Mouse (Mus musculus): ENCODE measurements around the gene Tspear. TPM values are rescaled to one million over a fixed set of nuclear protein-coding genes. Genes with fewer than 3 reads are reported as not detected.

The Tspear gene
- total and polyA plus RNA-seq, 2 experiments: 0.09 to 0.12 TPM

DNA sequence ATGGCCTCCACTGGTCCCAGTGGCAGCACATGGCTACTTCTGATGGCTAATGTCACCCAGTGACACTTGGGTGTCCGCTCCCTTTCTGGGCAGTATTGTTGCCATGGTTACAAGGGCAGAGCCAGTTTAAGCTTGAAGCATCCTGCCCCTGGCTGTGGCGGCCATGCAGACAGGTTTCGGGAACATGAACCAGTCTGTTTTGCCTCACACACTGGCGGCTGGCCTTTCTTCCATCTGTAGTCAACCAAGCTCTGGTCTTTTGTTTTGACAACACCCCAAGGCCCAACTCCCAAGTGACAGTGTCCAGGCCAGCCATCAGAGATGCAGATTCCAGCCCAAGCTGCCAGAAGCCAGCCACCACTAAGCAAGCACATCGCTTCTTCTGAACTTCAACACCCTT lies 209.2 kb downstream of the Tspear start:
- peaks cover 14% of the 10 kb centered on the region for H3K4me1 ChIP-seq (ENCODE audit: control insufficient read depth, insufficient read depth, low read length)
- H3K4me3 ChIP-seq (ENCODE audit: insufficient read depth, low read depth, low read length): no peak overlapping the region
- 92% methylated on average over 5 of the region's 5 CpGs for WGBS
- H3K9ac ChIP-seq (ENCODE audit: low read depth, low read length): no peak overlapping the region
- no peak overlapping the region for H3K27ac ChIP-seq (replicated peaks; ENCODE audit: insufficient read depth, low read depth, low read length)
- H3K79me2 ChIP-seq (ENCODE audit: control insufficient read depth, insufficient read depth, low read length): no peaks in the 10 kb centered on the region
- H3K27me3 ChIP-seq (ENCODE audit: control insufficient read depth, insufficient read depth, low read length): no peaks in the 10 kb centered on the region
- DNase-seq (ENCODE audit: extremely low read depth, low read depth, low spot score): no peak
- no peaks in the 10 kb centered on the region for H3K36me3 ChIP-seq (ENCODE audit: control insufficient read depth, insufficient read depth, low read length)
- TF ChIP-seq POLR2A (IDR thresholded peaks at IDR 0.05; ENCODE audit: extremely low read depth, insufficient read depth, low read length): no peak
- TF ChIP-seq CTCF (IDR thresholded peaks at IDR 0.05; ENCODE audit: low read depth, low read length): no peak

DNA sequence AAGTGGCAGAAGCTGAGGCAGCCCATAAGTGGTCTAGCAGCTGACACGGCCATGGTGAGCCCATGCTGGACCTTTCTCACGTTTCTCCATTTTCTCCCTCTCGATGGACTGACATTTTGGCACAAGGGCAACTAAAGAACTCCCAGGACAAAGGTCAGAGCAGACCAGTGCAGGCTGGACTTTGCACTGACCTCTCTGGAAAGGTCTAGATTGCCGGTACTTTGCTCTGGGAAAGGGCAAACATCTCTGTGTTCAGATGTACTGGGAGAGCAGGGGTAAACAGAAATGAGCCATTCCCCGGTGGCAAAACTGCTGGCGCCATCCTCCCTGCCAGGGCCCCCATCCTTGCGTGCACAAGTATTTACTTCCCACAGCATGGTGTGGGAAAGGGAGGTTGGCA lies 213.8 kb downstream of the Tspear start:
- H3K79me2 ChIP-seq (ENCODE audit: control insufficient read depth, insufficient read depth, low read length): peaks cover 3% of the 10 kb centered on the region; the same call in 1 of the 2 replicates
- H3K27me3 ChIP-seq (ENCODE audit: control insufficient read depth, insufficient read depth, low read length): no peaks in the 10 kb centered on the region
- peaks cover 26% of the 10 kb centered on the region for H3K4me1 ChIP-seq (ENCODE audit: control insufficient read depth, insufficient read depth, low read length)
- peak overlapping the region; percentile 86 for H3K4me3 ChIP-seq (ENCODE audit: insufficient read depth, low read depth, low read length)
- no peaks in the 10 kb centered on the region for H3K36me3 ChIP-seq (ENCODE audit: control insufficient read depth, insufficient read depth, low read length)
- H3K27ac ChIP-seq (replicated peaks; ENCODE audit: insufficient read depth, low read depth, low read length): peak overlapping the region; percentile 93
- H3K9ac ChIP-seq (ENCODE audit: low read depth, low read length): peak overlapping the region; percentile 45
- 14% methylated on average over 7 of the region's 7 CpGs for WGBS
- peak; percentile 98 for DNase-seq (ENCODE audit: extremely low read depth, low read depth, low spot score)
- TF ChIP-seq POLR2A (IDR thresholded peaks at IDR 0.05; ENCODE audit: extremely low read depth, insufficient read depth, low read length) (no peak), CTCF (IDR thresholded peaks at IDR 0.05; ENCODE audit: low read depth, low read length) (no peak)

DNA sequence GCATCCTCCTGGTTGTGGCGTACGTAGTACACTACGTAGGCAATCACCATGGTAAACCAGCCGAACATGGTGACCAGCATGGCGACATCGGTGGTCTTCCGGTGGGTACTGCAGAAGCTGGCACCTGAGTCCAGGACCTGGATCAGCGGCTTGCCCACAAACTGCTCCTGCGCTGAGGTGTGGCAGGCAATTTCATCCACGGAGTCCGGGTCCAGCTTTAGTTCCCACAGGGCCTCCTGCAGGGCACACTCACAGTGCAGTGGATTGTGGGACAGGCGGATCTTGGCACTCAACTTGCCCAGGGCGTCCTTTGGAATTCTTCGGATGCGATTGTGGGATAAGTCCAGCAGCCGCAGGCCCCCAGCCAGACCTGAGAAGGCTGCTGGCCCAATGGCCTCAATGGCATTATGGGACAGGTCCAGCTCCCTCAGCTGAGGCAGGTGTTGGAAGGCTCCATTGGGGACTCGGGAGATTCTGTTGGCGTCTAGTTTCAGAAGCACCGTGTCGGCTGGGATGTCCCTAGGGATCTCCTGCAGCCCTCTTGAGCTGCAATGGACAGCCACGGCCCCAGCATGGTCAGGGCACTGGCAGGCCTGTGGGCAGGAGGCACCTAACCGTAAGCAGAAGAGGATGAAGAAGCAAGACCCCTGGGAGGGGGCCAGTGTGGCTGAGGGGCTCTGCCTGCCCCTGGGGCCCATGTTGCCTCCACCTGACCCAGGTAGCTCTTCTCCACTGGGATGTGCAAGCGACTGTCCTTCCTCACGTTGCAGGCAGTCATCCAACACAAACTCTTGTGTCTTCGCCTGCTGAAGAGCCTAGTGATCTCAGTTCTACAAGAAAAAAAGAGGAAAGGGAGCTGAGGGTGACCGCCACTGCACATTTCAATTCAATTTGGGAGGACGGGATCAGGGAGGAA lies 214.8 kb downstream of the Tspear start:
- peak; percentile 95 for DNase-seq (ENCODE audit: extremely low read depth, low read depth, low spot score)

DNA sequence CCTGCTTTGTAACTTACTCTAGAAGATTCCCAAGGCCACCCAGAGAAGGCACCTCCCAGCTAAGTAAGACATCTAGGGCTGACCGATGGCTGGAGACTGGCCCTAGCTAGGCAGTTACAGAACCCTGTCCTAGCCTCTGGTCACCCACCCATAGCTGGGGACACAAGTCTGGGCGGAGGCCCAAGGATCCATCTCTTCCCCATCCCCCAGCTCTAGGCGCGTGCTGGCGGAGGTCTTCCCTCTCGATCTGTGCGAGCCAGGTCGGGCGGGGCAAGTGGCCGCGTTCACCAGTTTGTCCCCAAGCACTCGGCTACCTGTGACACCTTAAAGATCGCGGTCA lies 215.5 kb downstream of the Tspear start:
- Histone ChIP-seq H3K79me2 (ENCODE audit: control insufficient read depth, insufficient read depth, low read length) (peaks cover 3% of the 10 kb centered on the region; the same call in 1 of the 2 replicates), H3K9ac (ENCODE audit: low read depth, low read length) (peak overlapping the region; percentile 93), H3K4me1 (ENCODE audit: control insufficient read depth, insufficient read depth, low read length) (peaks cover 26% of the 10 kb centered on the region), H3K36me3 (ENCODE audit: control insufficient read depth, insufficient read depth, low read length) (no peaks in the 10 kb centered on the region), H3K27me3 (ENCODE audit: control insufficient read depth, insufficient read depth, low read length) (no peaks in the 10 kb centered on the region), H3K27ac (replicated peaks; ENCODE audit: insufficient read depth, low read depth, low read length) (peak overlapping the region; percentile 95), H3K4me3 (ENCODE audit: insufficient read depth, low read depth, low read length) (peak overlapping the region; percentile 86)
- 3% methylated on average over 14 of the region's 14 CpGs for WGBS
- no peak for TF ChIP-seq POLR2A (IDR thresholded peaks at IDR 0.05; ENCODE audit: extremely low read depth, insufficient read depth, low read length)
- no peak for TF ChIP-seq CTCF (IDR thresholded peaks at IDR 0.05; ENCODE audit: low read depth, low read length)
- DNase-seq (ENCODE audit: extremely low read depth, low read depth, low spot score): peak; percentile 57

More for the DNA sequence above, 214.8 kb downstream of the Tspear start:
- H3K27me3 ChIP-seq (ENCODE audit: control insufficient read depth, insufficient read depth, low read length): no peaks in the 10 kb centered on the region
- H3K9ac ChIP-seq (ENCODE audit: low read depth, low read length): peak overlapping the region; percentile 93
- H3K79me2 ChIP-seq (ENCODE audit: control insufficient read depth, insufficient read depth, low read length): peaks cover 3% of the 10 kb centered on the region; the same call in 1 of the 2 replicates
- H3K27ac ChIP-seq (replicated peaks; ENCODE audit: insufficient read depth, low read depth, low read length): peak overlapping the region; percentile 95
- H3K4me1 ChIP-seq (ENCODE audit: control insufficient read depth, insufficient read depth, low read length): peaks cover 26% of the 10 kb centered on the region
- peak overlapping the region; percentile 86 for H3K4me3 ChIP-seq (ENCODE audit: insufficient read depth, low read depth, low read length)
- WGBS: 39% methylated on average over 27 of the region's 27 CpGs
- TF ChIP-seq POLR2A (IDR thresholded peaks at IDR 0.05; ENCODE audit: extremely low read depth, insufficient read depth, low read length) (0 out of 2 replicates have a peak, but pooled peaks have one; percentile 17), CTCF (IDR thresholded peaks at IDR 0.05; ENCODE audit: low read depth, low read length) (0 out of 2 replicates have a peak, but pooled peaks have one; percentile 20)
- no peaks in the 10 kb centered on the region for H3K36me3 ChIP-seq (ENCODE audit: control insufficient read depth, insufficient read depth, low read length)

DNA sequence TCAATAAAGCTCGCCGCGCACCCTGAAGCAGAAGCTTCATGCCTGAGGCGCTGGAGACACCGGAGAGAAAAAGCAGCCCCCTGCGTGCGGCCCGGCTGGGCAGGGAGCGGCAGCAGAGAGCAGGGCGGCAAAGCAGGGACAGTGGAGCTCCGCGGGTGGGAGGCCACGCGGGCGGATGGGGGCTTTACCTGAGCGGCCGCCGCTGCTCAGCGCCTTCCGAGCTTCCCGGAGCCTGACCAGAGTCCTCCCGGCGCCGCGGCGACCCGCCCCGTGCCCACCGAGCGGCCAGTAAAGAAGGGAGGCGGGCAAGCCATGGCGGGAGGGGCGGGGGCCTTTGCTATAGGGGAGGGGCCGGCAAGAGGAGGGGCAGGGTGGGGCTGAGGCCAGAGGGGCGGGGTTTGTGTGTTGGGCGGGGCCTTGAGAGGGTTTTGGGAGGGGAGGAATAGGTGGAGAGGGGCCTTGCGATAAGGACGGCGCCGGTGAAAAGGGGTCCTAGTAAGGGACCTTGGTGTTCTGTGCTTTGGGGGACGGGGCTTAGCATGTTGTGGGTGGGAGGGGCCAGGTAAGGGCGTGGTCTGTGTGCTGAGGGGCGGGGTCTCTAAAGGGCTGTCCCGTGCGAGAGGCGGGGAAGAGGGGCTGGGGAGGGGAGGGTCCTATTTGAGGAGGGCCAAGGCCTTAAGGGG lies 216.0 kb downstream of the Tspear start, which contains the start of gene Lrrc3:
Lrrc3 (minus strand) TSS at position 326 of the 683 bp plus-strand sequence.
- H3K4me3 ChIP-seq (ENCODE audit: insufficient read depth, low read depth, low read length): peak within 1 kb of the TSS; percentile 86
- peak within 1 kb of the TSS; percentile 95 for H3K27ac ChIP-seq (replicated peaks; ENCODE audit: insufficient read depth, low read depth, low read length)
- H3K4me1 ChIP-seq (ENCODE audit: control insufficient read depth, insufficient read depth, low read length): peaks cover 26% of the 10 kb centered on the region
- peak within 1 kb of the TSS; percentile 93 for H3K9ac ChIP-seq (ENCODE audit: low read depth, low read length)
- TF ChIP-seq POLR2A (IDR thresholded peaks at IDR 0.05; ENCODE audit: extremely low read depth, insufficient read depth, low read length): peak; percentile 73; the same call in 1 of the 2 replicates
- TF ChIP-seq CTCF (IDR thresholded peaks at IDR 0.05; ENCODE audit: low read depth, low read length): no peak
- no peaks in the 10 kb centered on the region for H3K27me3 ChIP-seq (ENCODE audit: control insufficient read depth, insufficient read depth, low read length)
- H3K79me2 ChIP-seq (ENCODE audit: control insufficient read depth, insufficient read depth, low read length): peaks cover 3% of the 10 kb centered on the region; the same call in 1 of the 2 replicates
- 2% methylated on average over 46 of the region's 46 CpGs for WGBS
- no peaks in the 10 kb centered on the region for H3K36me3 ChIP-seq (ENCODE audit: control insufficient read depth, insufficient read depth, low read length)
- peak; percentile 69 for DNase-seq (ENCODE audit: extremely low read depth, low read depth, low spot score)
